Mouse (Mus musculus) CH12.LX (cell line): ENCODE data around the gene Pck2.

Experiments used
- CTCF ChIP-seq, 2 experiments: IDR thresholded peaks in 1 of 2; conservative IDR thresholded peaks in 1 of 2; 2 replicates each; pipeline ENCODE4 v1.5.1; 2011 to 2012; ENCODE audit warnings: low read depth in 2 of 2, low read length in 2 of 2, improper control_type of control experiment in 1 of 2, inconsistent platforms in 1 of 2, mild to moderate bottlenecking in 1 of 2, moderate library complexity in 1 of 2
- MAFK ChIP-seq: IDR thresholded peaks from 2 replicates; pipeline ENCODE4 v1.6.1; 2011; ENCODE audit warnings: low read length, improper control_type of control experiment; ENCODE audit not compliant: insufficient replicate concordance
- MYC ChIP-seq: IDR thresholded peaks from 2 replicates; pipeline ENCODE4 v1.6.1; 2011; ENCODE audit warnings: low read depth, mild to moderate bottlenecking, improper control_type of control experiment, low read length
- PAX5 ChIP-seq: IDR thresholded peaks from 2 replicates; pipeline ENCODE4 v1.6.1; 2012; ENCODE audit warnings: low read length, inconsistent platforms, mixed read lengths
- ZC3H11A ChIP-seq: IDR thresholded peaks from 2 replicates; pipeline ENCODE4 v1.6.1; 2012; ENCODE audit warnings: low read depth, mild to moderate bottlenecking, inconsistent platforms, low read length, improper control_type of control experiment

DNA sequence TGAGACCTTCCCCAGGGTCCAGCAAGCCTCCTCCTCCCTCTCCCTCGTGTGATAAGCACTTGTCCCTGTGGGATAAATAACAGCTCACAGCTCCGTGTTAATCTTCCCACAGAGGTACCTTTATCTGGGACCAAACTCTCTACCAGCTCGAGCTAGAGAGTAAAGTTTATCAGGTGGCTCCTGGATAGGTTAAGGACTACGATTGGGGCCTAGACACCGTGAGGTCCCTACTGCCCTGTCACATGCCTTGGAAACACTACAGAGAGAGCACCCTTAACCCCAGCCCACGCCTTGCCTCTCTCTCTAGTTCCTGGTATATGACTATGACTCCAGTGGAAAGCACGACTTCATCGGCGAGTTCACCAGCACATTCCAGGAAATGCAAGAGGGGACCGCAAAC, 26.1 kb upstream of the Pck2 start:
- no peak for TF ChIP-seq CTCF (conservative IDR thresholded peaks at IDR 0.05 in 1 of 2, IDR thresholded peaks at IDR 0.05 in 1 of 2; ENCODE audit: low read depth in 2 of 2, low read length in 2 of 2)
- TF ChIP-seq MYC, result no peak
- no peak for TF ChIP-seq PAX5
- no peak for TF ChIP-seq MAFK
- no peak for TF ChIP-seq ZC3H11A
